Mouse (Mus musculus) liver, postnatal 0 days (tissue): ENCODE results near the gene Porcn.

Source experiments
- CTCF ChIP-seq: sonication (generic); IDR thresholded peaks from 2 replicates; pipeline ENCODE4 v1.5.1; 2016; ENCODE audit warnings: antibody characterized with exemption, low read depth
- EP300 ChIP-seq: IDR thresholded peaks from 2 replicates; pipeline ENCODE4 v1.6.1; 2016; ENCODE audit warnings: antibody characterized with exemption, low read depth, mild to moderate bottlenecking

DNA sequence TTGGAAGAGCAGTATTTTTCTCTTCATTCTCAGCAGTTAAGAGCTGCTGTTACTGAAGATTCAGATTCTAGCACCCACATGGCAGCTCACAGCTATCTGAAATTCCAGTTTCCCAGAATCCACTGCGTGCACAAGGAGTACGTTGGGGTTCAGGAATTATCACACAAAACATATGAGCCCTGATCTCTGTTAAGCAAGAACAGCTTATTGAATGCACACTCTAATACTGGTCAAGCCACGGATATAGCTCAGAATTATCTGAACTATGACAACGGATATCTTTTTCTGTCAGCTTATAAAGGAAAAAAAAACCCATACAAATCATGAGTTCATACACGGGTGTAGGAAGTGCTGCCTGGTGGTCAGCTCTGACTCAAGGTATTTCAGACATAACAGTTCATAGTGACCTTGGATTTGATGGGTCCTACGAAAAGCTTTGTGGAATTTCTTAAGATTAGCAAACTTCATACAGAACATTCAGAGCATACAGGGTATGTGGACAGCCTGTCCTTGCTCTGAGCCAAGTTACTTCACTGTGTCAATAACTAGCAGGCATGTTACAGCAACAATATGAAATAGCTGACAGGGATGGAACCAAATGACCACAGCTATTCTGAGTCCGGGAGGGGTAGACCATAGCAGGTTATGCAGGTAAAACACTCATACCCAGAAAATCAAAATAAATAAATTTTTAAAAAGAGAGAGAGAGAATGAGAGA is 5.3 kb upstream of the Porcn start:
- TF ChIP-seq CTCF (no peak), EP300 (peak; percentile 33; the same call in 1 of the 2 replicates)
